Mouse (Mus musculus): Measurements from ENCODE around the gene Arpp19.

The Arpp19 gene

DNA sequence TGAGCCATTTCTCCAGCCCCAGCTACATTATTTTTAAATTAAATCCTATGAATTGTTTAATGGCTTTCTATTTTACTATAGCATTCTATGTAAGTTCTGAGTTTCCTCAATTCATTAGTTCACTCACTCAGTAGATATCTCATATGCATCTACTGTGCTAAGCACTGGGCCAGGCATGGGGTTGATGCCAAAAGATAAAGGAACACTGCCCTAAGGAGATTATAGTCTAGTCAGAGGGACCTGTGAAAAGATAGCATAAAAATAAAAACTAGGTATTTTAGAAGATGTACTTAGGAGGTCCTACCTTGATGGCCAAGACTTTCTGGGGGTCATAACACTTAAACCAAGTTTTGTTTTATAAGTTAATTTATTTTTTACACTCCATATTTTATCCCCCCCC lies 64.7 kb downstream of the Arpp19 start:
- no peak for DNase-seq (ENCODE audit: low spot score in 2 of 2)
